Mouse (Mus musculus) ovary, postnatal 14 days (tissue): ENCODE results near the gene Acrv1.
"Not testable (repeated sequence)": the region's sequence is repeated elsewhere in the genome, so short reads cannot be mapped to it uniquely, and the experiment has no call there.

Experiments
- DNase-seq: peaks from one replicate; pipeline ENCODE4 v3.0.0; 2022; ENCODE audit warnings: low spot score

The Acrv1 gene

GRCm38 (mm10) chr9:36692920-36693319 lies at the start of gene Acrv1:
Gene Acrv1, plus strand, starts transcription at chr9:36693220.
- DNase-seq = no peak

- not testable (repeated sequence) for DNase-seq
These were observed 49.7 kb upstream of the Acrv1 start, which contains the start of gene A630095E13Rik for GRCm38 (mm10) chr9:36643276-36643675. Gene A630095E13Rik, minus strand, starts transcription at chr9:36643376.

GRCm38 (mm10) chr9:36681424-36681823 lies 11.6 kb upstream of the Acrv1 start:
- no peak for DNase-seq

GRCm38 (mm10) chr9:36687329-36687728 lies 5.7 kb upstream of the Acrv1 start:
- DNase-seq = no peak

GRCm38 (mm10) chr9:36694276-36694675 lies 1.3 kb downstream of the Acrv1 start:
- no peak for DNase-seq

- no peak for DNase-seq
These were observed 12.9 kb downstream of the Acrv1 start for GRCm38 (mm10) chr9:36705923-36706322.

- DNase-seq = no peak
These were observed 14.3 kb downstream of the Acrv1 start for GRCm38 (mm10) chr9:36707304-36707703.

GRCm38 (mm10) chr9:36716624-36717023 lies 23.6 kb downstream of the Acrv1 start:
- DNase-seq = no peak

GRCm38 (mm10) chr9:36726131-36727033 lies 33.4 kb downstream of the Acrv1 start:
- peak; percentile 86 for DNase-seq

GRCm38 (mm10) chr9:36727034-36727755 lies 34.2 kb downstream of the Acrv1 start, which contains the start of gene Chek1:
Gene Chek1, minus strand, starts transcription at chr9:36727065.
- no peak for DNase-seq
